Mouse (Mus musculus) midbrain, embryonic 15.5 days (tissue): ENCODE measurements around the gene Slc6a21. TPM values are rescaled to one million over a fixed set of nuclear protein-coding genes. Genes with fewer than 3 reads are reported as not detected.

Experiments used
- ATAC-seq: fragments of 200-750 bp; cut with Nextera tagmentation; replicated peaks from 2 replicates; pipeline ENCODE4 v1.8.0; 2017; ENCODE audit warnings: moderate TSS enrichment
- H3K27ac ChIP-seq: fragments of 300-500 bp; sonication (generic); 2 replicates; pipeline ENCODE4 v1.5.1; 2015; ENCODE audit warnings: mild to moderate bottlenecking, inconsistent platforms
- H3K27me3 ChIP-seq: fragments of 300-500 bp; sonication (generic); replicated peaks from 2 replicates; pipeline ENCODE4 v1.6.1; 2015; ENCODE audit warnings: inconsistent platforms
- H3K36me3 ChIP-seq: fragments of 300-500 bp; sonication (generic); replicated peaks from 2 replicates; pipeline ENCODE4 v1.6.1; 2015; ENCODE audit warnings: inconsistent platforms
- H3K4me1 ChIP-seq: fragments of 300-500 bp; sonication (generic); 2 replicates; pipeline ENCODE4 v1.6.1; 2015; ENCODE audit warnings: inconsistent platforms
- H3K4me2 ChIP-seq: fragments of 300-500 bp; sonication (generic); 2 replicates; pipeline ENCODE4 v1.6.1; 2015; ENCODE audit warnings: inconsistent platforms, mild to moderate bottlenecking, moderate library complexity
- H3K4me3 ChIP-seq: fragments of 300-500 bp; sonication (generic); 2 replicates; pipeline ENCODE4 v1.5.1; 2015; ENCODE audit warnings: mild to moderate bottlenecking, inconsistent platforms
- H3K9ac ChIP-seq: fragments of 300-500 bp; sonication (generic); 2 replicates; pipeline ENCODE4 v1.6.1; 2015; ENCODE audit warnings: mild to moderate bottlenecking, inconsistent platforms
- H3K9me3 ChIP-seq: fragments of 300-500 bp; sonication (generic); 2 replicates; pipeline ENCODE4 v1.6.1; 2016; ENCODE audit warnings: inconsistent platforms
- WGBS: fragments of 180-500 bp; shearing (Covaris S2); methylation state at CpG from one replicate; pipeline ENCODE4 v1.1.7; 2015; ENCODE audit warnings: mixed read lengths; 5-methylcytosine and 5-hydroxymethylcytosine counted together
- polyA plus RNA-seq: library from polyadenylated mRNA; unstranded; fragments of >200 nt; fragmentation: Nextera tagmentation; extraction: Ambion mirVana; gene quantifications from 2 replicates; pipeline ENCODE4 v1.2.1, GENCODE M21; 2015

Slc6a21 gene
- polyA plus RNA-seq, 1 experiment from 2014 or later, result not detected

DNA sequence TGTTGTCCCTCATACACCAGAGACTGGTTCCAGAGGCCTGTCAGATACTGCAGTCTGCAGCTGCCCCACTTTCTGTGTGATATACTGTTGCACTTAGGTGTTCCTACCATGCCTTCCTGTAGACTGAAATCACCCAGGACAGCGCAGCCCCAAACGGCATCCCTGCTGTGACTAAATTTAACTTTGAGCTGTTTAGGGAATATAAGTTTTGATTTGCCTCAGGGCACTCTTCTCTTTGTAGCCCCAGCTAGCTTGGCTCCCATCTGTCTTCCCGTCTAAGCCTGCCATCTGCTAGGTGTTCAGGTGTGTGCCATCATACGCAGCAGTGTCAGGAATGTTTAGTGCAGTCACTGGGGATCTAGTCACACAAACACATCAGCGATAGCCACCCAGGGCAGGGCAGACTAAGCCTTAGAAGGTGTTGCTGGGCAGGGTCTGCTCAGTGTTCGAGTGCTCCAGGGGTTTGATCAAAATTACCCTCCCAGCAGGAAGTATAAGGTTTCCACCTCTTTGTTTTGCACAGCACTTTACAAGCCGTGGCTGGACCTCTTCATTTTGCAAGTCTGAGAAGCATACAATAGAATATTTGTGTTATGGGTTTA lies 14.2 kb upstream of the Slc6a21 start:
- Histone ChIP-seq H3K27me3 (no peaks in the 10 kb centered on the region), H3K27ac (no peak overlapping the region), H3K4me3 (no peak overlapping the region), H3K36me3 (no peaks in the 10 kb centered on the region), H3K9me3 (no peaks in the 10 kb centered on the region), H3K9ac (no peak overlapping the region), H3K4me2 (no peak overlapping the region), H3K4me1 (no peaks in the 10 kb centered on the region)
- no peak for ATAC-seq
- 70% methylated on average over 7 of the region's 7 CpGs for WGBS

DNA sequence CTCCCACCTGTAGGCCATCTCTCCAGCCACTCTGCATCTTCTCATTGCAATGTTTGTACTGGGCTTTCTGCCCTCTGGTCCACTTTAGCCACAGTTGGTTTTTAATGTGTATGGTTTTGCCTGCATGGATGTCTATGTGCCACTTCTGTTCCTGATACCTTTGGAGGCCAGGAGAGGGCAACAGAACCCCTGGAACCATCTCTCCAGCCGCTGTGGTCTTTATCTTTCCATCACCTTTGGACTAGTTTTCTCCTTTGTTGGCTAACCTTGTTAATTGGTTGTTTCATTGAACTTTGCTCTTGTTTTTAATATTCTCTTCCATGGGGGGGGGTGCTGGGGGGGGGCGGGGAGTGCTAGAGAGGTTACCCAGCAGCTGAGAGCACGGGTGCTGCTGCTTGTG lies 13.0 kb upstream of the Slc6a21 start:
- WGBS, result 78% methylated on average over 3 of the region's 3 CpGs
- Histone ChIP-seq H3K4me3 (no peak overlapping the region), H3K4me2 (no peak overlapping the region), H3K4me1 (no peaks in the 10 kb centered on the region), H3K27me3 (no peaks in the 10 kb centered on the region), H3K36me3 (no peaks in the 10 kb centered on the region), H3K9me3 (no peaks in the 10 kb centered on the region), H3K9ac (no peak overlapping the region), H3K27ac (no peak overlapping the region)
- no peak for ATAC-seq

DNA sequence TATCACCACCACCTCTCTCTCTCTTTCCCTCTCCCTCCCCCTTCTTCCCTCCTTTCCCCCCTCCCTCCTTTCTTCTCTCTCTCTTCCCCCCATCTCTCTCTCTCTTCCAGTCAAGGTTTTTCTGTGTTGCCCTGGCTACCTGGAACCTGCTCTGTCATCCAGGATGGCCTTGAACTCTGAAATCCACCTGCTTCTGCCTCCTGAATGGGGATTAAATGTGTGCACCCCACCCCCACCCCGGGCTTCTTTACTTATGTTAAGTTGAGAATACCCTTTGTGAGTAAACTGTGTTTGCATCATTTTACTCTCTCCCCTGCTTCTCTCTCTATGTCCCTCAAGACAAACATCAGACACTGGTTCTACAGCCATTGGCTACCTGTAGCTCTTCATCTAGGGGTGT lies 11.8 kb upstream of the Slc6a21 start:
- H3K4me2 ChIP-seq, result no peak overlapping the region
- no peak for ATAC-seq
- no peak overlapping the region for H3K4me3 ChIP-seq
- no peaks in the 10 kb centered on the region for H3K27me3 ChIP-seq
- 76% methylated on average over 1 of the region's 1 CpGs for WGBS
- H3K4me1 ChIP-seq, result no peaks in the 10 kb centered on the region
- no peaks in the 10 kb centered on the region for H3K36me3 ChIP-seq
- no peak overlapping the region for H3K27ac ChIP-seq
- H3K9ac ChIP-seq, result no peak overlapping the region
- H3K9me3 ChIP-seq, result no peaks in the 10 kb centered on the region

DNA sequence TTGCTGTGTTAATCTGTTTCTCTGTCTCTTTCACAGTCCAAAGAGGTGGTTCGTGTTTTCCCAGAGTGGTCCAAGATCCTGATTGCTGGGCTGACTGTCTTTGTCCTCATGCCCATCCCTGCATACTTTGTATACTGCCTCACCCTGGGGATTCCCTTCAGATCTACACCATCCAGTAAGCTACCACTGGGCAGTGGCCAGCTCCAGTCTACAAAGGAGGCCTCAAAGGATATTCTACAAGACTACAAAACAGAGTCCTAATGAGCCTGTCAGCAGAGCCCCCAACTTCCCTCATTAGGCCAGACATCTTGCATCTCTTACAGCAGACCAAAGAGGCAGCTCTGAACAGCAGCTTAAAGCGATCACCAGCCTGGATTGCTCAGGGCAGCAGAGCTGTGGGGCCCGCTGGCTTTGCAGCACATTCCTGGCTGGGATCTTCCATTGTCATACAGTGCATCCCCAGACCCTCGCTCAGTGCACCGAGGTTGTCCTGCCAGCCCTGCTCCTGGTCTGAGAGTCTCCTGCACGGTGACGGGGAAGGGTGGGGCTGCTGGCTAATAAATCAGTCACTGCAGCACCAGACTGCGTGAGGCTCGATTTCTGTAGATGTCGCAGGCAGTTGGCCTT lies 4.4 kb upstream of the Slc6a21 start:
- H3K27ac ChIP-seq, result no peak overlapping the region
- WGBS, result 57% methylated on average over 10 of the region's 10 CpGs
- H3K36me3 ChIP-seq, result no peaks in the 10 kb centered on the region
- H3K9ac ChIP-seq, result no peak overlapping the region
- H3K27me3 ChIP-seq, result peaks cover 7% of the 10 kb centered on the region; the same call in 1 of the 2 replicates
- H3K9me3 ChIP-seq, result no peaks in the 10 kb centered on the region
- H3K4me1 ChIP-seq, result peaks cover 5% of the 10 kb centered on the region
- H3K4me3 ChIP-seq, result no peak overlapping the region
- no peak for ATAC-seq
- H3K4me2 ChIP-seq, result no peak overlapping the region

DNA sequence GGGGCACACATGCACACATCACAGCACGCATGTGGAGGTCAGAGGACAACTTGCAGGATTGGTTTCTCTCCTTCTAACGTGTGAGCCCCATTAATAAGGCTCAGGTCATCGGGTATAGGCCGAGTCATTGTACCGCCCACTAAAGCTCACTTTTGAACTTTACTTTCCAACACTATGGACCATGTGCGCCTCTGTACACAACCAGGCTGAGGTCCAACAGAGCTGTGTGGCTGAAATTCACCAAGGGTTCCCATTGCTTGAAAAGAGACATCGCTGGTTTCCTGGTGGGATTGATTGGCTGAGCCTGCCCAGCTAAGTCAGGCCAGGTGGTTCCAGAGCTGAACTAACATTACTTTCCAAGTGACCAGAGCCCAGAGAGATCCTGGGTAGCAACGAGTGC lies 3.6 kb upstream of the Slc6a21 start:
- no peak overlapping the region for H3K9ac ChIP-seq
- H3K4me3 ChIP-seq, result no peak overlapping the region
- H3K27me3 ChIP-seq, result peaks cover 7% of the 10 kb centered on the region
- 88% methylated on average over 8 of the region's 8 CpGs for WGBS
- no peaks in the 10 kb centered on the region for H3K9me3 ChIP-seq
- peaks cover 5% of the 10 kb centered on the region for H3K4me1 ChIP-seq
- ATAC-seq, result no peak
- no peak overlapping the region for H3K27ac ChIP-seq
- no peaks in the 10 kb centered on the region for H3K36me3 ChIP-seq
- no peak overlapping the region for H3K4me2 ChIP-seq

DNA sequence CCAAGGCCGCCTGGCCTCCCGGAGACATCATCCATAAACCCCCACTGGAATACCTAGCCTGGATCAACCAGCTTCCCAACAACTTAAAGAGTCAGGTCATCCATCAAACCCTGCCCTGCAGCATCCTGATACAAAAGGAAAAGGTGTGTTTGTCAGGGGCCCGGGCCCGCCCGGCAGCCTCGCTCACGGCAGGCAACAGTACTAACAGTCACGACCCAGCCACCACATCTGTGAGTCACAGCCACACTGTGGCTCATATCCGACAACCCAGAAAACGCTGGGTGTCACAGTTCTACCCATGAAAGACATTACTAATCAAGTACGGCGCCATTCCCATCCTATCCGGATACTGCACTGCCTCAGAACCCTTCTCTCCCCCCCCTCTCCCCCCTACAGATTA lies 9.2 kb downstream of the Slc6a21 start:
- H3K4me3 ChIP-seq, result no peak overlapping the region
- no peaks in the 10 kb centered on the region for H3K27me3 ChIP-seq
- no peak for ATAC-seq
- H3K4me1 ChIP-seq, result no peaks in the 10 kb centered on the region
- no peak overlapping the region for H3K27ac ChIP-seq
- H3K9ac ChIP-seq, result no peak overlapping the region
- H3K4me2 ChIP-seq, result no peak overlapping the region
- no peaks in the 10 kb centered on the region for H3K9me3 ChIP-seq
- WGBS, result 91% methylated on average over 13 of the region's 13 CpGs
- no peaks in the 10 kb centered on the region for H3K36me3 ChIP-seq

DNA sequence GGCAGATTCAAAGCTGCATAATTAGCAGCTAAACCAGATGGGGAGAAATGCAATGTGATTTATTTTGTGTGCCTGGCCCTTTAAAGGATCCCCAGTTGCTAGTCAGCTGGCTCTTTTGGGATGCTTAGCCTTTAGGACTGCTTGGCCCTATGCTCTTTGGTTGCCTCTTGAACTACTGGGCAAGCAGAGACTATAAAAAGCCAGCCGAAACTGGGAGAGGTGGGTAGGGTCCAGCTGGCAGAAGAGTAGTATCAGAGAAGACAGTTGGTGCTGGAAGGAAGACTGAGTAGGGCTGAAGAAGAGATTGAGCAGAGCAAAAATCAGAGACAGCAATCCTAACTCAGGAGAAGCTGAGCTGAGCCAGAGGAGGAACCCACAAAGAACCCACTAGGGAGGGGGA lies 19.3 kb downstream of the Slc6a21 start:
- Histone ChIP-seq H3K9me3 (no peaks in the 10 kb centered on the region), H3K27ac (no peak overlapping the region), H3K4me1 (peaks cover 10% of the 10 kb centered on the region), H3K4me3 (no peak overlapping the region), H3K4me2 (no peak overlapping the region), H3K36me3 (no peaks in the 10 kb centered on the region), H3K9ac (no peak overlapping the region), H3K27me3 (no peaks in the 10 kb centered on the region)
- ATAC-seq, result no peak
- WGBS, result 85% methylated on average over 1 of the region's 1 CpGs

DNA sequence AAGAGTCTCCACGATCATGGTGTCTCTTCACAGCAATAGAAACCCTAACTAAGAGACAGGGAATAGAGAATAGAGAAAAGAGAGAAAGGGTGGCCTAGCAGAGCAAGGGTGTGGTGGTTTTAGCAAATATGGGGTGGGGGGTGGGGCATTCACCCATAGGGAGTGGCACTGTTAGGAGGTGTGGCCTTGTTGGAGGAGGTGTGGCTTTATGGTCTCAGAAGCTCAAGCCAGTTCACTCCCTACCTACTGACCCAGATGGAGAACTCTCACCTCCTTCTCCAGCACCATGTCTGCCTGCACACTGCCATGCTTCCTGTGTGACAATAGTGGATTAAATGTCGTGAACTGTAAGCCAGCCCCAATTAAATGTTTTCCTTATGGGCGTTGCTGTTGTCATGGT lies 20.2 kb downstream of the Slc6a21 start:
- 65% methylated on average over 3 of the region's 3 CpGs for whole genome bisulfite sequencing
- no peaks in the 10 kb centered on the region for H3K9me3 ChIP-seq
- H3K4me2 ChIP-seq, result no peak overlapping the region
- H3K27ac ChIP-seq, result no peak overlapping the region
- H3K36me3 ChIP-seq, result no peaks in the 10 kb centered on the region
- H3K9ac ChIP-seq, result no peak overlapping the region
- peaks cover 10% of the 10 kb centered on the region for H3K4me1 ChIP-seq
- no peak for ATAC-seq
- no peak overlapping the region for H3K4me3 ChIP-seq
- no peaks in the 10 kb centered on the region for H3K27me3 ChIP-seq

DNA sequence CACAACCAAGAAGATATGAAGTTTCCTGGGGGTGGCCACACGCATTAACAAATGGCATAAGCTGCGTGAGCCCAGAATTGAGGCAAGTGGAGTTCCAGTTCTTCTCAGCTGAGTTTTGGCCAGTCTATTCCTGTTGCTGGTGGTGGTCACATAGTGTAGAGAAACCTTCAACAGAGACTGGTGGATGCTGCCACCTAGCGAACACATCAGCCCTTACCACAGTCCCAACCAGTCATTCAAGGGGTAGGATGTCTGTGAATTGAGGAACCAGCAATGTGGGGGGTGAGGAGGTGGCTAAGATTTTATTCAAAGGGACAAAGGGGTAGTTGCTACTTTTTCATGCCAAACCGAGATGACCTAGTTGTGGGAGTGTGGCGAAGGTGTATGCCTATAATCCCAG lies 22.4 kb downstream of the Slc6a21 start:
- WGBS, result 13% methylated on average over 5 of the region's 5 CpGs
- no peak overlapping the region for H3K27ac ChIP-seq
- H3K27me3 ChIP-seq, result no peaks in the 10 kb centered on the region
- H3K9ac ChIP-seq, result no peak overlapping the region
- H3K9me3 ChIP-seq, result no peaks in the 10 kb centered on the region
- no peaks in the 10 kb centered on the region for H3K36me3 ChIP-seq
- ATAC-seq, result peak; percentile 91
- H3K4me1 ChIP-seq, result peaks cover 14% of the 10 kb centered on the region
- H3K4me3 ChIP-seq, result no peak overlapping the region
- H3K4me2 ChIP-seq, result no peak overlapping the region

DNA sequence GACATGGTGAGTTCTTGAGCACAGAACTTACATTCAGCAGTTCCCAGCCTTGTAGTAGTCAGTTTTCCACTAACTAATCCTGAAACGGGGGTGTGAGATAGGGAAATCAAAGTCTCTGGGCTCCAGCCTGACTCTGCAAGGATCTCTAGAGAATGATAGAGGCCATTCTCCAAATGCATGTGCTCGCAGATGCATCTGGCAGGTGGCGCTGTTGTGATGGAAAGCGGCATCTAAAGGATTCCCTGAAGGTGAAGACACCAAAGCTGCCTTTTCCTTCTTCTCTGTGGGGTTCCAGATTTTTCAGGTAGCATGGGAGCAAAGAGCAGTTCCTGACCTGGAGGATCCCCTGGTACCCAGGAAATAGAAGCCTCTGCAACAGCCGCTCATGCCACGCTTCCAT lies 23.0 kb downstream of the Slc6a21 start:
- Histone ChIP-seq H3K27me3 (no peaks in the 10 kb centered on the region), H3K9ac (no peak overlapping the region), H3K27ac (0 out of 2 replicates have a peak overlapping the region, but pooled peaks have one; percentile 6), H3K4me3 (peak overlapping the region; percentile 9; the same call in 1 of the 2 replicates), H3K4me1 (peaks cover 18% of the 10 kb centered on the region), H3K9me3 (no peaks in the 10 kb centered on the region), H3K4me2 (peak overlapping the region; percentile 25), H3K36me3 (no peaks in the 10 kb centered on the region)
- WGBS, result 10% methylated on average over 6 of the region's 6 CpGs
- peak; percentile 35 for ATAC-seq

DNA sequence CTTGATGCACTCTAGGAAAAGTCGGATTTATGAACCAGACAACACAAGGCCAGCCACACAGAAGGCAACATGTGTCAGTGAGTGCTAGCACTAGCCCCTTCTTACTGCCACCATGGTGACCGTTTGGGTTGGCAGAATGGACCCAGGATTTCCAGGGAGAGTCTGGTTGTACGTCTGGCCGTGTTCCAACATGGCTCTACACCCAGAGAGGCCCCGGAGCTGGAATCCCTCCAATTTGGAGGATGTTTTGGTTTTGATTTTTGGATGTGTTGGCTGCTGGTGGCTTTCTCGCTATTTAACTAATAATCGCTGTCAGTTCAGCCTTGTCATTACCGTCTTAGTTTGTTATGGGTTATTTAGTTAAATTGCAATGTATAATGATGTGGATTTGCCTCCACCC lies 25.3 kb downstream of the Slc6a21 start:
- Histone ChIP-seq H3K9ac (no peak overlapping the region), H3K4me2 (no peak overlapping the region), H3K36me3 (no peaks in the 10 kb centered on the region), H3K4me3 (no peak overlapping the region), H3K4me1 (peaks cover 21% of the 10 kb centered on the region), H3K27ac (no peak overlapping the region), H3K9me3 (no peaks in the 10 kb centered on the region), H3K27me3 (no peaks in the 10 kb centered on the region)
- 61% methylated on average over 8 of the region's 8 CpGs for WGBS
- ATAC-seq, result no peak

DNA sequence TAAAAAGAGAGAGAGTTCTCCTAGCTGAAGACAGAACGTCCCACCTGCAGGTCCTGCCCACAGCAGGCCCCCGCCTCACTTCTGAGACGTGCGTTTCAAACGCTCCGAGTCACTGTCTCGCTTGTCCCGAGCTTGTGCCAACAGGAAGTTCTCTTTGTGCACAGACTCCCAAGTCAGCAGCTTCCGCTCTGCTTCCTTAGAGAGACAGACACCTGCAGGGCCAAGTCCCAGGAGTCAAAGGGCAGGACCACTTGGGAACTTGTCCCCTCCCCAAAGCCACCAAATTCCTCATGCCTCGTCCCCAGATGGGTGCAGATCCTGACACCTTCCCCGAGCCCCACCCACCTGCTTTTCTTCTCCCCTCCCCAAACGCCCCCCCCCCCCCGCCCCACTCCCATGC lies 27.6 kb downstream of the Slc6a21 start:
- Histone ChIP-seq H3K4me3 (peak overlapping the region; percentile 13), H3K27ac (no peak overlapping the region), H3K36me3 (no peaks in the 10 kb centered on the region), H3K4me2 (peak overlapping the region; percentile 42), H3K9me3 (no peaks in the 10 kb centered on the region), H3K9ac (no peak overlapping the region), H3K4me1 (peaks cover 22% of the 10 kb centered on the region), H3K27me3 (no peaks in the 10 kb centered on the region)
- WGBS, result 12% methylated on average over 11 of the region's 13 CpGs
- ATAC-seq, result 0 out of 2 replicates have a peak, but pooled peaks have one; percentile 2

DNA sequence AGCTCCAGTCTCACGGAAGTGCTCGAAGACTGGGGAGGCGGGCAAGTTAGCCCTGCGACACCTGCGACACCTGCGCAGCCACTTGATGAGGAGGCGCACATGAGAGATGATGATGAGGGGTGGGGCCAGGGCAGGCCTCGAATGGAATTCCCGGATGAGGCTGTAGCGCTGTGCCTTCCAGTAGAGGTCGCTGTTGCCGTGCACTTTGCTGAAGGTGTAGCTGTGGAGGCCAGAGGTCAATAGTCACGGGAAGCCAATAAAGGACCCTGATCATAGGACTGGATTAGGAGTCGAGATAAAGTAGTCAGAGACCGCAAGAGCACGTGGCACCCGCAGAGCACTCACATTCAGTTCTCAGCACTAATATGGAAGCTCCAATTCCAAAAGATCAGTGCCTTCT lies 28.0 kb downstream of the Slc6a21 start:
- peak overlapping the region; percentile 13 for H3K4me3 ChIP-seq
- H3K9ac ChIP-seq, result no peak overlapping the region
- H3K4me2 ChIP-seq, result peak overlapping the region; percentile 42
- ATAC-seq, result peak; percentile 40
- H3K27ac ChIP-seq, result no peak overlapping the region
- peaks cover 18% of the 10 kb centered on the region for H3K4me1 ChIP-seq
- no peaks in the 10 kb centered on the region for H3K27me3 ChIP-seq
- no peaks in the 10 kb centered on the region for H3K9me3 ChIP-seq
- 5% methylated on average over 17 of the region's 17 CpGs for WGBS
- H3K36me3 ChIP-seq, result no peaks in the 10 kb centered on the region
